Mouse (Mus musculus): ENCODE data around the gene Ankef1.

Ankef1 gene

GRCm38 (mm10) chr2:136600651-136601170, 99.0 kb downstream of the Ankef1 start:
- DNase-seq (ENCODE audit: low read depth): no peak

- no peak for DNase-seq (ENCODE audit: low read depth)
Observed at GRCm38 (mm10) chr2:136601206-136601605, 99.5 kb downstream of the Ankef1 start.
